12 mouse cellular contexts compared by ENCODE assay signal in the genomic region with DNA sequence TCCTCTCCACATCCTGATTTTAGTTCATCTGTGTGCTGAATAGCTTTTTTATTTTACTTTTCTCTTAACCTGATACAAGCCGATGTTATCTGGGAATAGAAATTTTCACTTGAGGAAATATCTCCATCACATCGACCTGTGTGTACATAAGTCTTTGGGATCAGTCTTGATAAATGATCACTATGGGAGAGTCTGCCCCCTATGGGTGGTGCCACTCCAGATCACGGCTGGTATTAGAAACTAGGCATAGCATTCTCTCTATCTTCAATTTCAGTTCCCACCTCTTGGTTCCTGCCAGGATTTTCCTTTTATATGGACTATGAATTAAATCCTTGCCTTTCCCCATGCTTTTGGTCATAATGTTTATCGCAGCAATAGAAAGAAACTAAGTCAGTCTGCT. TPM values are rescaled to one million over a fixed set of nuclear protein-coding genes. Genes with fewer than 3 reads are reported as not detected.
A peak's percentile ranks its signal among the peaks of the same experiment; 100 is the strongest.
DNase-seq lines count a peak whose midpoint lies in the region; ATAC-seq lines count a peak whose summit lies in the region.
"Had no signal": no experiment of that assay in that cellular context is flagged by ENCODE, and none has a peak within 500 bp of the region (broad histone marks: within the 10 kb centered on the region; RNA-seq: fewer than 3 reads in every experiment).

No protein-coding gene starts in this region.

- no peak overlapping the region for H3K9ac ChIP-seq in heart, embryonic 12.5 days
- H3K9ac ChIP-seq: heart, embryonic 15.5 days; neural tube, embryonic 15.5 days; stomach, embryonic 15.5 days had no signal

- H3K27me3 ChIP-seq in heart, embryonic 12.5 days (replicated peaks) = no peaks in the 10 kb centered on the region
- H3K27me3 ChIP-seq: heart, embryonic 15.5 days; neural tube, embryonic 15.5 days; stomach, embryonic 15.5 days had no signal

- peak; percentile 24 for DNase-seq in heart, postnatal 4 days
- DNase-seq in right cerebral cortex, adult 18-20 months = peak; percentile 6
- DNase-seq in right cerebral cortex, postnatal 14 days = no peak
- peak; percentile 4 for DNase-seq in brain, adult 2 months (ENCODE audit: low read depth, low spot score)
- peak; percentile 28 for DNase-seq in lung, postnatal 25 days (ENCODE audit: low spot score)
- DNase-seq in cerebellum, adult 18-20 months = no peak

- no peaks in the 10 kb centered on the region for H3K36me3 ChIP-seq in heart, embryonic 12.5 days
- H3K36me3 ChIP-seq: G1E; heart, embryonic 15.5 days; neural tube, embryonic 15.5 days; stomach, embryonic 15.5 days had no signal

- no peaks in the 10 kb centered on the region for H3K4me1 ChIP-seq in heart, embryonic 12.5 days (replicated peaks)
- H3K4me1 ChIP-seq: heart, embryonic 15.5 days; neural tube, embryonic 15.5 days; stomach, embryonic 15.5 days had no signal

- no peak overlapping the region for H3K4me2 ChIP-seq in heart, embryonic 12.5 days
- H3K4me2 ChIP-seq: heart, embryonic 15.5 days; neural tube, embryonic 15.5 days; stomach, embryonic 15.5 days had no signal

- no peak overlapping the region for H3K4me3 ChIP-seq in heart, embryonic 12.5 days
- H3K4me3 ChIP-seq: heart, embryonic 15.5 days; neural tube, embryonic 15.5 days; stomach, embryonic 15.5 days had no signal

- no peak for ATAC-seq in heart, embryonic 12.5 days (ENCODE audit: insufficient number of reproducible peaks, low FRiP score)
- no peak for ATAC-seq in frontal cortex, adult (ENCODE audit: low TSS enrichment)

- WGBS in heart, embryonic 12.5 days = 71% methylated on average over 4 of the region's 4 CpGs

- no peak overlapping the region for H3K27ac ChIP-seq in heart, embryonic 12.5 days (ENCODE audit: poor library complexity, severe bottlenecking)
- H3K27ac ChIP-seq: heart, embryonic 15.5 days; neural tube, embryonic 15.5 days; stomach, embryonic 15.5 days had no signal

- no peaks in the 10 kb centered on the region for H3K9me3 ChIP-seq in heart, embryonic 12.5 days (replicated peaks)
- H3K9me3 ChIP-seq: G1E; heart, embryonic 15.5 days; neural tube, embryonic 15.5 days; stomach, embryonic 15.5 days had no signal

RNA-seq across cellular contexts. Expression of a gene that starts 31.8 kb away (rescaled TPM):
- 10 to 100 TPM; 22.3 to 24.0 TPM for total RNA-seq in heart, postnatal 4 days (2021)
- polyA plus RNA-seq in heart, embryonic 12.5 days (2016; fragmentation: Nextera tagmentation; extraction: Ambion mirVana) = 50.6 and 51.7 TPM in 2 replicates

RNA-seq across cellular contexts. Expression of a gene that starts 44.0 kb away (rescaled TPM):
- total RNA-seq in heart, postnatal 4 days (2021) = 10 to 100 TPM; 78.5 to 83.2 TPM
- polyA plus RNA-seq in heart, embryonic 12.5 days (2016; fragmentation: Nextera tagmentation; extraction: Ambion mirVana) = 15.3 and 17.6 TPM in 2 replicates
- polyA plus RNA-seq: G1E had no signal

Comparison
In these comparisons a context has a peak if more than half of its experiments do, and no peak if none do; other contexts are left out.
1. DNase-seq: peak in heart, postnatal 4 days (single experiment), right cerebral cortex, adult 18-20 months (single experiment), brain, adult 2 months (single experiment) and lung, postnatal 25 days (single experiment); none in right cerebral cortex, postnatal 14 days (single experiment) and cerebellum, adult 18-20 months (0 of 2).